Mouse (Mus musculus): ENCODE results near the gene Cox7a2.

The Cox7a2 gene

DNA sequence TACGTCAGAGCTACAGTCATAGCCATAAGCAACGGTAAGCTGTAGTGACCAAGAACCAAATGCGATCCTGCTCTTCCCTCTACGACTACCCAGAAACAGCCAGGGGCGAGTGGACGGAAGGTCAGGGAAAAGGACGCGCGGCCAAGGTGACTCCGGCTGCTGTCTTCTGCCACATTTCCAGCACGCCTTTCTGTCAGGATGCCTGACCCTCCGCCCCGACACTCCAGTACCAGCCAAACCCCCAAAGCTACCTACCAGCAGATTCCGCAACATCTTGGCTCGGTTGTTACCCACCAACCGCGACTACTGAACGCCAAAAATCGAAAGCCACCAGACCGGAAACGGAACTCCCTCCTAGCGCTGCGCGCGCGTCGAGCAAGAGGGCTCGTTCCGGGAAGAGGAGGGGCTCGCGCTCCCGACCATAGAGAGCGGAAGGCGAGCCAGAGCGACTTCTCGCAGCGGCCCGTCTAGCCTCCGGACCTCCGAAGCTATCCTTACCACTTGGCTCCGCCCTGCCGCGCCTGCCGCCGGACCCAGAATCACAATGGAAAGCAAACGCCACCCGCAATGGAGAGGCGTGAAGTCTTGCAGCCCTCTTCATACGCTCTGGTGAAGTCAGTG lies at the start of gene Cox7a2:
Gene Cox7a2, minus strand, starts transcription at position 494 of the 621 bp plus-strand sequence.
- peak; percentile 98 for DNase-seq (ENCODE audit: low read depth, low spot score)

DNA sequence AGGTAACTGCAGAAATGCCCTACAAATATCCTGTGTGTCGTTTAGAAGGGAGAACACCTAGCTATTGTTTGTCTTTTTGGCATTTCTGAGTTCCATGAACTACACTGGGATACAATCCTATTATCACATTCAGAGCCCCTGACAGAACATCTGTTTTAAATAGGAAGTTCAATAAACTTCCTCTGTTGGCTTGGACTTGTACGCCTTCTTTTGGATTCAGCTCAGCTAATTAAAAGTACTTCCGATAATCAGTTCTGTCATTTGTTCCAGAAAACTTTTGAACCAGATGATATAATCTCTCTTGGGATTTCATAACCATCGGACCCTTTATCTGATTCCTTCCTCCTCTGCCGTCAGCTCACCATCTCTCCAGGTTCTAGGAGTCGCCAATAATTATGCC lies 49.7 kb upstream of the Cox7a2 start:
- no peak for DNase-seq (ENCODE audit: low read depth, low spot score)

DNA sequence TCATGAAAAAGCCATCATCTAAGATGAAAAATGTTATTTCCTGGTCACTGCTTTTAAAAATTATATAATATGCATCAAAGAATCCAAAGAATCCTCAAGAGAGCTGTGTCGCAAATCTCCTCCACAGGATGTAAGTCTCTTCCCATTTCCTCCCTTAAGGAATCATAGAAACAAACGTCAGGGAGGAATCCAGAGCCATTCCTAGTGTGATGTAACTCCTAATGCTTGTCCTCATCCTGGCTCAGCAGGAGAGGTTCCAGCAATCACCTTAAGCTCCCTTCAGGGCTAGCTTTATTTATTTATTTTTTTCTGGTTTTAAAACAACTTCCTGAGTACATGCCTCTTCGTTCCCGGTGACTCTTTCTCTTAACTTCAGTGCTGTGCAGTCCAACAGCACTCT lies 47.5 kb upstream of the Cox7a2 start:
- DNase-seq (ENCODE audit: low read depth, low spot score) = no peak

DNA sequence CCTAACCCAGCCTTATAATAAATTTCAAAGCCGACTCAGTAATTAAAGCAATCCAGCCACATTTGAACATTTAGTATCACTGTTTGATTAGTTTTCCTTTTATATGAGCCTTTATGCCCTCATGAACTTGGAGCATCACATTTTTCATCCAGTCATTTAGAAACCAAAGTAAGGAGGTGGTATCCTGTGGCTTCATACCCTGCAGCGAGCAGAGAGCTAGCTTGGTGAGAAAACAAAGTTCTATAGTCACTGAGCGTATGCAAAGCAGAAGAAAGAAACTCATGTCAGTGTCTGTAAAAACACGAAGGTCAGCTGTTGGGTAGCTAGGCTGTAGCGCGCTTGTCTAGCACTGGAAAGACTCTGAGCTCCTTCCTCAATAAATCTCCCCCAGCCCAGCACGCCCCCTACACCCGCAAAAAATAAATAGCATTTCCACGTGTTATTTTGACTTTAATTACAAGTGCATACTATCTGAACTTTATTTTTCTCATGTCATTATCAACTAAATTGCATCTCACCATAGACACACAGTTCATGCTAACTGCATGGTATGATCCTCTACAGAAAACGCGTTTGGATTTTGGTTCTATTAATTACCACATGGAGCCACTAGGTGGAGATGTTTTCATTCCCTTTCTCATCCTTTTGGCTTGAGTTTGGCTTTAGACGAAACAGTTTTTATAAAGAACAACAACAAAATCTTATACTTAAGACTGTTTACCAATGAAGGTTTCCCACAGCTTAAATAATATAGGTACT lies 46.8 kb upstream of the Cox7a2 start:
- DNase-seq (ENCODE audit: low read depth, low spot score) = peak; percentile 67

DNA sequence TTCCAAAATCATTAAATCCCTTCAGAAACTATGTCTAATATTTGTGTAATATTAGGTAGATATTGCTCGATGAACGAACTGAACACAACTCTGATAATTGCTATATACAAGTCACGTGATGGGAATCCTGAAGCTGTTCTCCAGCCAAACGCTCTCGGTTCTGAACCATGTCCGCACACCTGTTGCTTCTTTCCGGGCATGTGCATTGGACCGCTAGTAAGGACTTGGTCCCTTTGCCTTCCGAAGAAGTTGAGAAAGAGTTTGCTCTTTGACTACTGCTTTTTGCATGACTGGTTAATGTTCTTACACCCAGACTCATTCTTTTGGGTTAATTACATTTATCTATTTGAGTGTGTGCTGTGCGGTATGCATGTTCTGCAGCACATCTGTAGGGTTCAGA lies 45.7 kb upstream of the Cox7a2 start:
- no peak for DNase-seq (ENCODE audit: low read depth, low spot score)

GRCm38 (mm10) chr9:79796461-79797135 lies 36.9 kb upstream of the Cox7a2 start:
- no peak for DNase-seq (ENCODE audit: low read depth, low spot score)

DNA sequence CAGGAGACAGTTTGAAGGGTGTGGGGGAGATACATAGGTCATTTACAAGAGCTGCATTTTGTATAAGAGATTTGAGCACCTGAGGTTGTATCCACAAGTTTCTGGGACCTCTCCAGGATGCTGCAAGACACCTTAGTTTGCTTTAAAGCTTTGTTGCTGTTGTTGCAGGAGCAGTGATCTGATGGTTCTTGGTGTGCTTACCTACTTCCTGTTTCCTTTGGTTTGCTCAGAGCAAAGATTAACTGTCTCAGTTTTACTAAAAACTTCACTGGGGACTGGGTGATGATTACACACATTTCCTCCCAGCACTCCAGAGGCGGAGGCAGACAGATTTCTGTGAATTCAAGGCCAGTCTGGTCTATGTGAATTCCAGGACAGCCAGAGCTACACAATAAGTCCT lies 35.4 kb upstream of the Cox7a2 start:
- peak; percentile 75 for DNase-seq (ENCODE audit: low read depth, low spot score)

- peak; percentile 98 for DNase-seq (ENCODE audit: low read depth, low spot score)
Observed at GRCm38 (mm10) chr9:79792841-79793835, 33.5 kb upstream of the Cox7a2 start, which contains the start of gene Tmem30a. Gene Tmem30a (minus strand): TSS chr9:79793507.

DNA sequence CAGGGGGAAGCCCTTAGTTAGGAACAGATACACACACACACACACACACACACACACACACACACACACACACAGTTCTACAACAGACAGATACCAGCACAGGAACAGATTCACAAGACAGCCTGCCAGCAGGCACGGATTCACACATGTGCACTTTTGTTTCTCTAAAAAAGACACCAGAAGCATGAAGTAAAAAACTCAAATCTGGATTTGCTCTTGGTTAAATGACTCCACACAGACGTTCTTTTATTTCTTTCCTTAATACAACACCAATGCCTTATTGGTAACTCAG lies 26.1 kb upstream of the Cox7a2 start:
- no peak for DNase-seq (ENCODE audit: low read depth, low spot score)

DNA sequence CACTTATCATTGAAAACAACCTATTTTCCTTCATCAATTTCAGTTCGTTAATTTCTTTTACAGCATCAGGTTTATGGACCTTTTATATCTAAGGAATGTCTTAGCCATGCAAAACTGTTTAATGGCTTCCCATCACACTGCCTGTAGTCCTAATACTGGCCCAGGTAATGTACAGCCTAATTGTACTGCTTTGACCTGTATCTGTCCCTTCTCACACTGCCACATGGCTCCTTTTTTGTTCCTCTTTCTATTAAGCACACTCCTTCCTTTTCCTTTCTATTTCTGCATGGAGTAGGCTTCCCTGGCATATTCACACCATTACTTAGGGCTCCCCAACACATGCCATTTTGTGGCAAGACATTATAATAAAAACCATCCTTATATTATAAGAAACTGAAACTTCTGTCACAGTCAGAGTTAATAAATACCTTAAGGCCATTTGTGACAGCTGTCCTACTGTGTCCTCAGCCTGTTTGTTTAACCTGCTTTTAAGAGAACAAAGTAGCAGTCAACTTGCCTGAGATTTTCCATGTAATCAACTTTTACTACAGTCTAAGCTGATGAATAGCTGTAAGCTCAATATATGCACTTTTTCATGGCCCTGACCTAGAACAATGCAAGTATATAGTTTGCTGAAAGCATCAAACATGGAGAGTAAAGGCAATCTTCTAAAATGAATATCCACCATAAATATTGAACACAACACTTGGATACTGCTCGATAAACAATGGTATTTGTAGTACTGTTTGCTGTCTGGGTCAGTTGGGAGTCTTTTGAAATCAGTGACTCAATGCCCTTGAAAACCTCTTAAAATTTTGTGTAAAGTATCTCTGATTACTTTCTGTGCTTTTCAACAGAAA lies 25.5 kb upstream of the Cox7a2 start:
- no peak for DNase-seq (ENCODE audit: low read depth, low spot score)

DNA sequence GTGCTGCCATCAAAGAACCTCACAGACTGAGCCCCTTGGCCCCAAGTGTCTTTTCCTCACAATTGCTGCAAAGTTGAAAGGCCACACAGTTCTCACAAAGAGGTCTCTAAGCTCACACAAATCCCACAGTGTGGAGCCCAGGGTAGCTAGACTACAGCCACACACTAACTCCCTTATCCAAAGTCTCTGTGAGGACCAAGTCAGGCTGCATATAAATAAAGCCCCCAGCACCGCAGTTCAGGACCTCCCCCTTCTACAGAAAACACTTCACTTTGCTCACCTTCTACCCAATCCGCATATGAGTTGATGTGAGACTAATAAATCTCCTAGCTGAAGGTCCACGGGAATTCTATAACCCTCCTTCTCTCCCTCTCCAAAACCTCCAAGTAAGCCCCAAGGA lies 24.8 kb upstream of the Cox7a2 start:
- DNase-seq (ENCODE audit: low read depth, low spot score) = no peak

- DNase-seq (ENCODE audit: low read depth, low spot score) = peak; percentile 57
Observed at GRCm38 (mm10) chr9:79779354-79779753, 19.7 kb upstream of the Cox7a2 start.

DNA sequence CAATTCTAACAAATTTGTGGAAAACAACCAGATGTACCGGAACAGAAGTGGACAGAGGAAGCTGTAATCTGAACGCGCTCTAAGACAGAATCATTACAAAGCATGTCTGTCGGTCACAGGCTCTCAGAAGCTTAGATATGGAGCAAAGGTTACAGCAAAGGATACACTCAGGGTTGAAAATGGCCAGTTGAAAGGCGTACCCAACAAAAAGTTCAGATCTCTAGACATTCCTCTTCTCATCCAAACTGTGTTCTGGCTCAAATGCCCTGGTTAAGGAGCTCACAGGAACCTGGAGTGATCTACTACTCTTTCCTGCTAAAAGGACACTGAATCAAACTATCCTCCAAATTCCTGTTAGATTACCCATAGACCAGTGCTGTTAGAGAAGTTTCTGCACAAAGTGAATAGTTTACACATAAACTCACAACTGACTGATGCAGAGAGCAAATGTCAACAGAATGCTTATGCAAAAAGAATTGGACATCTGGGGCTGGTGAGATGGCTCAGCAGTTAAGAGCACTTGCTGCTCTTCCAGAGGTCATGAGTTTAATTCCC lies 7.4 kb upstream of the Cox7a2 start:
- DNase-seq (ENCODE audit: low read depth, low spot score) = no peak

GRCm38 (mm10) chr9:79765329-79765728 lies 5.7 kb upstream of the Cox7a2 start:
- DNase-seq (ENCODE audit: low read depth, low spot score) = no peak

DNA sequence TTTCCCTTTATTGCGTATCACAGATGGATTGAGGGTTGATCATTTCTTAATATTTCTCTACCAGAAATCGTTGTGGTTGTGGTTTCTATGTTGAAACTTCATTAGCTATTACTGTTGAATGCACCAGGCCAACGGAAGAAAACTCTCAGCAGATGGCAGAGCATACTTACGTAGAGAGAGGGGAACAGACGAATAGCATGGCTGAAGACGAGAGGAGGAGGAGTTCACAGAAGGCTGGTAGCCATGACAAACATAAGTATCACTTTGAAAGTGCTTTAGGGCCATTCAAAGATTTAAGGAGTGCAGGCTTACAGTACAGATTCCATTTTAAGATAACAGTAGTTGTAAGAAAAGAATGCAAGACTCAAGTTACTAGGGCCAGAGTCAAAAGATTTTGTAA lies 2.8 kb upstream of the Cox7a2 start:
- no peak for DNase-seq (ENCODE audit: low read depth, low spot score)

GRCm38 (mm10) chr9:79760076-79760475 lies 398 bp upstream of the Cox7a2 start:
- DNase-seq (ENCODE audit: low read depth, low spot score) = no peak

GRCm38 (mm10) chr9:79755311-79755710 lies 4.4 kb downstream of the Cox7a2 start:
- DNase-seq (ENCODE audit: low read depth, low spot score) = no peak

DNA sequence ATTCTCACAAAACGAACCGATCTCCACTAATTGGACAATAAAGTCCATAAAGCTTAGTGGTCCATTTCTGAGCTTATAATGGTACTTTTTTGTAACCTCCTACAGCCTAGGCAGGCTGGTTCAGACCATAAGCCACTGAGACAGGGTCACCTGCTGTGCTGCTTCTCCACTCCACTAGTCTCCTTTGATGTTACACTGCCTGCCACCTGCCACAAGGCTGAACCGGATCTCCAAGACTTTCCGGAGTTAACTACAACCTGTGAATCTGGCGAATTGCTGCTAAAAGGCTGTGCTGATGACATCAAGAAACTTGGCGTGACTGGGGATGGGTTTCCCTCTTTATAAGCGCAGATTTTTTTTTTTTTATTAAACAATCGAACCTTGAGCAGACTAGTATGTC lies 7.8 kb downstream of the Cox7a2 start:
- DNase-seq (ENCODE audit: low read depth, low spot score) = no peak

DNA sequence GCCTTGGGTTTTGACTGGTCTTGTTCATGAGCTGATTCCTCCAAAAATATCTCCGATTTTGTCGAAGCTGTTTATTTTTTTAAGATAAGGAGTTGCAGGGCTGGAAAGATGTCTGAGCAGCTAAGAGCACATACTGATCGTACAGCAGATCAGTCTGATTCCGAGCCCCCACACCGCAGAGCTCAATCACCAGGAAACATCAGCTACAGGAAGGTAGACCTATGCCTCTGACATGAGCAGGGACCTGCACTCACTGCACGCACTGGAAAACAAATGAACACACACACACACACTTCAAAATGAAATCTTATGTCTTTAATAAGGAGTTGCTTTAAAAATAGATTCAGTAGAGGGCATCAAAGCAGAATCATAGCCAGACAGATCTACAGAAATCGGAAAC lies 9.0 kb downstream of the Cox7a2 start:
- no peak for DNase-seq (ENCODE audit: low read depth, low spot score)

- no peak for DNase-seq (ENCODE audit: low read depth, low spot score)
Observed at GRCm38 (mm10) chr9:79745036-79745435, 14.6 kb downstream of the Cox7a2 start.
